Mouse (Mus musculus): ENCODE results near the gene St3gal4.
"Not testable (repeated sequence)": the region's sequence is repeated elsewhere in the genome, so short reads cannot be mapped to it uniquely, and the experiment has no call there.

Gene St3gal4

DNA sequence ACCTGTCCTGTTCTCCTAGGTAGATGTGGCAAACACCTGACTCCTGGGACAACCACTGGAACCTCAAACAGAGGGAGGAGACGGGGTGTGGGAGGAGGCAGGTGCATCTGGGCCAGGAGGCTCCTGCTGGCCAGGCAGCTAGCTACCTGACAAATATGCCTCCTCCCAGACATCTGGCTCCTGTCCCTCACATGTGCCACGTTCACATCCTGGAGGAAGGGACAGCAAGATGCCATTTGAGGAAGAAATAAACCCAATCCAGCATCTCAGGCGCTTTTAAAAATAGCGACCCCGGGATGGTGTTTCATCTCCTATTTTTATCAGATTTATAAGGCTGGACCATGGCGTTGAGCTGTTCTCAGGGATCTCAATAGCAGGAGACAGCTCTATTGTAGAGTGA lies at the start of gene St3gal4:
TSS of gene St3gal4 (minus strand) at position 101 of the 400 bp plus-strand sequence.
- in situ Hi-C loops (cut with MboI, MseI), result loop anchor here (10.0 kb wide), 1 partner anchor 1606 kb away; the partner anchor contains the start of gene Chek1

DNA sequence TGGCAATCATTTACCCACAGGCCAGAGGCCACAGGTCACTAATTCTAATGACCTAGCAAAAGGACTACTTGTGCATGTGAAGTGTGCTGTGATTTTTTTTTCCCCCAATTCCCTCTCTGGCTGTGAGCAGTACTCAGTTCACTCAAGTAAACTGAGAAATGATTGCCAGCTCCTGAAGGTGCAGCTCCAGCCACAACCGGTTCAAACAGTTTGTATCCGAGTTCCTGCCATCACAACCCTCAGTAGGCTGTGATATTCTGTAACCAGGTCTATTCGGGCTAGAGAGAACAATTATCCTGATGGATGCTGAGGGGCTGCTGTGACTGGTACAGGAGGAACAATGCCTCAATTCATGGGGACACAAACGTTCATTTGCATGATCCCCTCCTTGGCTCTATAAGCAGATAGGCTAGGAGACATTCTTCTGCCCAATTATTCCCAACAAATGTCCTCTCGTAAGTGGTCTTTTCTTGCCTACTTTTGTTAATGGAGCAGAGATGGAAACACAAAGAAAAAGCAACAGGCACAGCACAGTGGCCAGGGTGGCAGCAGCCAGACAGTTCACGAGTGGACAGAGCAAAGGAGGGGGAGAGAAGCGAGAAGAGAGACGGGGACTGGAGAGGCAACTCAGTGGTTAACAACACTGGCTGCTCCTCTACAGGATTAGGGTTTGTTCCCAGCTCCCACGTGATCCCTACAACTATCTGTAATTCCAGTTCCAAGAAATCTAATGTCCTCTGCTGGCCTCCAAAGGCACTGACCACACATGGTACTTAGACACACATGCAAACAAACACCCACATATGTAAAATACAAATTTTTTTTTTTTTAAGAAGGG lies 47.9 kb upstream of the St3gal4 start:
- in situ Hi-C loops (cut with MboI, MseI), result no loop called here

DNA sequence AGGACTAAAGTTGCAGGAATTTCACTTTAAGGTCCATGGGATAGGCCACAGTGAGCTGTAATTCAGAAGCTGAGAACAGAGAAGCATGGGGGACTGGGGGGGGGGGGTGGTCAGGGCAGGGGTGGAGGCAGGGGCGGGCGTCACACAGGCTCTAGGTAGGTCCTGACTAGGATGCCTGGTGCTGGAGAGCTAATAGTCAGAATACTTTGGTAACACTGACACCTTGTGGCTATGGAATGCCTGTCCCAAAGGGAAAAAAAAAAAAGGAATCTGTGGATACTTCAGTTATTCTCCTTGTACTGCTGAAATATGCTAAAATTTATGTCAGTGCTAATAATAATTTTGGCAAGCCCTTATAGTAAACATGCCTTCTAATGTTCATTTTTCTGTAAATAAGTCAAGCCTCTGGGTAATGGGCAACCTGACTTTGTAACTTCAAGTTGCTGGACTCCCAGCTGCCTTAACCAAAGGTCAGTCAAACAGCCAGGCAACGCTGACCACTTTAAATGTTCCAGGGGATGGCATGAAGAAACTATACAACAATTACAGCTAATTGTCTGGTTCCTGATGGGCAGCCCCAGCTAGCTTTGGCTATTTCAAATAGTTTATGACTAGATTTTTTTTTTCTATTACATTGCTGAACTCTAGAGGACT lies 47.2 kb upstream of the St3gal4 start:
- in situ Hi-C loops (cut with MboI, MseI), result no loop called here

DNA sequence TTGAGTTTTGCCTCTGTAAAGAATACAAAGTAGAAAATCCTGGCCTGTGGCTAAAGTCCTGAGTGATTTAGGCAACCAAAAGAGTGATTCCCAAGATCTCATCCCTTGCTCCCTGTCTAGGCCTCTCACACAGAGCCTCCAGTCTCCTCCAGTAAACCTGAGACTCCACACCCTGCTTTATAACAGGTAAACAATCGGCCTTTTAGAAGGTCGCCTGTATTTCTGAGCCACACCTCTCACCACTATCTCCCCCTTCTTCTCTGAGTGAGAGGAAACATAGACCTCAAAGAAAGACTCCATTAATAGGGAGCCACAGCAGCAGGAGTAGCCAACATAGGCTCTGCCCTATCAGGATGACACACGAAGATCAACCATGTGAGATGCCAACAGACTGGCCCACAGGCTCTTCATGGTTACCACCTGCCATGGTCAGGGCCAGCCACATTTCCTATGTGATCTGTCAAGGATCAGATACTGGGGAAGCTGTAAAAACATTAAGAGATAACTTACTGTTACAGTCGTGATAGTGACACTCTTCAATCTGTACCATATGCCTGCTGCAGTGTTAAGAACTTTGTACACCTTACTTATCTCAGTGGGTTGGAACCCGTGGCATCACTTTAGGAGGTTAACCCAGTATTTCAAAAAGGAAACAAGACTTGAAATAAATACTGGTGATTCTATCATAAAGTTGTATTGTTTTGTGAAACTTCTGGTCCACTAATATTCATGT lies 45.2 kb upstream of the St3gal4 start:
- in situ Hi-C loops (cut with MboI, MseI), result no loop called here

DNA sequence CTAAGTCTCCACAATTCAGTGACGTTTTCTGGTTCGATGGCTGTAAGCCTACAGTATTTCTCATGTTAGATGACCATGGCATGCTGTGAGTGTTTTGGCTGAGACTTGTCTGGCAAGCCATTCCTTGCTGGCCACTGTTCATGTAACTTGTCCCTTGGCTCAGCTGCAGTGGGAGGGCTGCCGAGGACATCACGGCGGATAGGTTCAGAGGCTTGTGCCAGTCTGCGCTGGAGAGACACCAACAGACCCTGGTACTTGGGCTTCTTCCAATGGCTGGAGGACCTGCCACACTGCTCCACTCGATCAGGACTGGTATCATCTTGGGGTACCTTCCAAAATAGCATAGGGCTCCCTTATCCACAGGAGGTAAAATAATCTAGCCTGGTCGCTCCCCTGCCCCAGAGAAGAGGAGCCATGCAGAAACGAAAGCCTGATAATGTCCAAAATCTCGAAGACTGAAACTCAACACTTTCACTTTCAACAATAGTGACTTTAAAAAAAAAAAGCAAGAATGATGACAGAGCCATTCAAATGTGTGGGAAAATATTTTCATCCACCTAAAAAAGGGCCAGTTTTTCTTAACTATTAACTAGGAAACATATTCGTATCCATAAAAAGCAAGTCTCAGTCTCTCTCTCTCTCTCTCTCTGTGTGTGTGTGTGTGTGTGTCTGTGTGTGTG lies 44.1 kb upstream of the St3gal4 start:
- in situ Hi-C loops (cut with MboI, MseI), result no loop called here

DNA sequence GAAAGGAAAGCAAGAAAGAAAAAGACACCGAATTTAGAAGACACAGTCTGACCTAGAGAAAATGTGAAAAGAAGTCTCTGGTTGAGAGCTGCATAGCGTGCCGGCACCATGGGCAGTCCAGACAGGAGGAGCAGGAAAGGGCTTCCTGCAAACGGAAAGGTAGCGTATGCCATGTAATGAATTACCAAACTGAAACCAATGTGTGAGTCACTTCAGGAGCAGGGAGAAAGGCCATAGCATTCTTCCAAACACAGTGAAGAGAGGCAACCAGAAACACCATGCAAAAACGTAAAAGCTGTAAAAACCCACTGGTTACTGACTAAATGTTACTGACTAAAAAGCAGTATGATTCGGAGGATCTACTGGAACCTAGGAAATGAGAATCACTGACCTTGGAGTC lies 42.7 kb upstream of the St3gal4 start:
- in situ Hi-C loops (cut with MboI, MseI), result no loop called here

DNA sequence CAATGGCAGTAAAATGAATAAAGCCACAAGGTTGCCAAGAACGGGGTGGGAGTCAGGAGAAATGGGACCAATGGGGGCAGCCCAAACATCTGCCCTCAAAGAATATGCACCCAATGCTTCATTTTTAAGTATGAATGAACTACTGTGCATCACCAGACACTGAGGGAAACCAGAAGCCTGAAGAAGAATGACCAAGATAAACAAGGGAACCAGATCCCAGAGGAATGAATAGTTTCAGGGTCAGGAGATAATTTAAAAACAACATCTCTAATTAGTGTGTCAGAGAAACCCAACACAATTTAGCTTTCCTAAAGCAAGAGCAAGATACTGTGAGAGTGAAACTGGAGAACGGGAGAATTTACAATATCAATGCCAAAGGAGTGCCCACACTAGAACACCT lies 41.6 kb upstream of the St3gal4 start:
- in situ Hi-C loops (cut with MboI, MseI), result no loop called here

DNA sequence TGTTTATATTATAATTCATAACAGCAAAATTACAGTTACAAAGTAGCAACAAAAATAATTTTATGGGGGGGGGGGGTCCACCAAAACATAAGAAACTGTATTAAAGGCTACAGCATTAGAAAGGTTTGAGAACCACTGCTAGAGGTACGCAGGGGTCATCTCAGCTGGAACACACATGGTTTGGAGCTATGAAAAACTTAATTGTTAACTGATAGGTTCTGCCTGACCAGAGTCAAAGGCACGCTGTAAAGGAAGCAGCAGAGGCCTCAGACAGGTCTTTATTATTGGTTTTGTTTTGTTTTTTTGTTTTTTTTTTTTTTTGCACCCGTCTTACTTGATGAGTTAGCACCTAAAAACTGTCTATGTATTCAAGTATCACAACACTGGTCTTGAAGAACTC lies 39.4 kb upstream of the St3gal4 start:
- in situ Hi-C loops (cut with MboI, MseI), result no loop called here

DNA sequence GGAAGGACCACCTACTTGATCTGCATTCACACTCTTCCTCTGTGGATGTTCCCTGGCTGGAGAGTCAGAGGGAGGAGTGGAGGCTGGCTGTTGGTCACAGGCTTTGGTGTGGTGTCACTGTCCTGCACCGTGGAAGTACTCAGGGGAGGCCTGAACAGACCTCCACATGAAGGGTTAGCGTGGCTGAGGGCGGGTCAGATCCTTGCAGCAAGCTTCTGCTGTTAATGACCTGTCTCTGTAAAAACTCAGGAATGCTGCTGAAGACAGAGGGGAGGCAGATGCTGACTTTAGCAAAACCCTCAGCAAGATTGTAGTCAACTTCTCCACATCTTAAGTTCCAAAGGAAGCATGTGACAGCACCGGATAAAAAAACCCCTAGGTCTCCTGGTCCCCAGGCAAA lies 37.8 kb upstream of the St3gal4 start:
- in situ Hi-C loops (cut with MboI, MseI), result no loop called here

DNA sequence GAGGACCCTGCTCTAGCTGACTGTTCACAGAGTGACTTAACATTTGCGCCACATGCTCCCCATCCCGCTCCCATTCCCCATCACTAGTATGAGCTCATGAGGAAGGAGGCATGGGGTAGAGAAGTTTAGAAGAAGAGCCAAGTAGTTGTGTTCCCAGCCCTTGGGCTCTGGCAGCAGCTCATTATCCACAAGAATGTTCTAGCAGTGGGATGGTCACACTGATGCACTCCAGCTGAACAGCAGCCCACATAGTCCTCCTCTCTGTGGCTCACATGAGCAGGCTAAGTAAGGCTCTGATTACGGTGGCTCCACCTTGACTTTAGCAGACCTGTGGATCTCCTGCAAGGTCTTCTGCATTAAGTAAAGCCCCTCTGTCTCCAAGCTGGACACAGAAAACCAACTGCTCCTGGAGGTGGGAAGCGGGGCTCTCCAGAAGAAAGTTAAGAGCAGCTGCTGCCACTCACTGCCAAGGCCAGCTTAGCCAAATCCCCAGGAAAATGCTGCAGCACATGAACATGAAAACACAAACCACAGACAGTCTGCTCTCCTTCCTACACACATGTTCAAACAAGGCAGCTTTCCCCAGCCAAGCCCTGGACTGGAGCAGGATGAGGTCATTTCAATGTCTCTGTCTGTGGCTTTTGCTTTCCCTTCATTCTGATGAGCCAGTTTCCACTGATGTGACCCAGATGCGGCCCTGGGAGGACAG lies 37.1 kb upstream of the St3gal4 start:
- in situ Hi-C loops (cut with MboI, MseI), result no loop called here

DNA sequence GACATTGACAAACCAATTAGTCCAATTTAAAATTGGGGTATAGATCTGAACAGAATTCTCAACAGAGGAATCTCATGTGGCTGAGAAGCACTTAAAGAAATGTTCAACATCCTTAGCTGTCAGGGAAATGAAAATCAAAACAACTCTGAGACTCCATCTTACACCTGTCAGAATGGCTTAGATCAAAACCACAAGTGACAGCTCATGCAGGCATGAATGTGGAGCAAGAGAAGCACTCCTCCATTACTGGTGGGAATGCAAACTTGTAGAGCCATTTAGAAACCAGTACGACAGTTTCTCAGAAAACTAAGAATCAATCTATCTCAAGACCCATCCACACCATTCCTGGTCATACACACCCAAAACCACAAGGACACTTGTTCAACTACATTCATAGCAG lies 33.9 kb upstream of the St3gal4 start:
- in situ Hi-C loops (cut with MboI, MseI), result no loop called here

DNA sequence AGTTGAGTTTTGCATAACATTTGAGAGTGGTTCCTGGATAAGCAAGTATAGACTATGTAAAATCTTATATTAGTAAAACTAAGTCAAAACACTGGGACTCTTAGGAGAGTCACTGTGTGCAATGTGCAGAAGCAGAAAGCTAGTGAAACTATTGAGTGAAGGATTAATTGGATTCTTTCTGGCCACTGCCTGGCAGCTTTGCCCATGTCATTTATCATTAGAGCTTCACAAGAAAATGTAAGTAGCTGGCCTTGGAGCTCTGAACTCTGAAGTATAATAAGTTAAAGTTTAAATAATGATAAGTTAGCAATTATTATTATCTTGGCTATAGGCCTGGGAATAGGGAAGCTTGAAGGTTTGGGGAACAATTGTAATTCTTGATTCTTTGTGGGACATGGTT lies 29.8 kb upstream of the St3gal4 start:
- in situ Hi-C loops (cut with MboI, MseI), result not testable (repeated sequence)

DNA sequence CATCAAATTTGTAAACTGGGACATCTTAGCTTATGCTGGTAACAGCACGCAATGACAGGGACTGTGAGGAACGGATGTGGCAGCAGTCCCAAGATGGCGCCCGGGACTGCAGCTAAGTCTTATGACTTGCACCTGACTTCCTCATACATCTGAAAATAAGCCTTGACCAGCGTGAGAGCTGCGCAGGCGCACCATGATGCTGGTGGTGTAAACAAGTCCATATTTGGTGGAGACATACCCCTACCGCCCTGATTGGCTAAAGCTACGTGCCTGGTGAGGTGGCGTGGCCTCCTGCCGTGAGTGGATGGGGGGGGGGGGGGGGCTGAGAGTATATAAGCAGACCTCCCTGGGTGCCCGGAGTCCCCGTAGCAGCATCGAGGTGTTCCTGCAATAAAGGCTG lies 28.2 kb upstream of the St3gal4 start:
- in situ Hi-C loops (cut with MboI, MseI), result not testable (repeated sequence)

DNA sequence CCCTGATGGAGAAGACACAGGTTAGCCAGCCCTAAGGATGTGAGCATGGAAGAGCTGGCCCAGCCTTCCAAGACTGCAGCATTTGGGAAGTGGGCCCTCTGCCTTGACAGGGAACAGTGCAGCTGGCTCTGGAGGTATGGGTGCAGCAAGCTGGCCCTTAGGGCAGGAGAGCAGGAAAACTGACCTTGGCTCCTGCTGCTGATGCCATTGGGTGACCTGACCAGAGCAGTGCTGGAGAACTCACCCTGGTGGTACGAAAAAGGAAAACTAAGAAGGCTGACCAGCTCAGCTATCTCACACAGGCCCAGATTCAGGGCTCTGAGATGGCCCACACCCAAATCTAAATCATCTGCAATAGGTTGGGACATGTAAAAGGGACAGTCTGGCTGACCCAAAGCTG lies 26.8 kb upstream of the St3gal4 start:
- in situ Hi-C loops (cut with MboI, MseI), result no loop called here

DNA sequence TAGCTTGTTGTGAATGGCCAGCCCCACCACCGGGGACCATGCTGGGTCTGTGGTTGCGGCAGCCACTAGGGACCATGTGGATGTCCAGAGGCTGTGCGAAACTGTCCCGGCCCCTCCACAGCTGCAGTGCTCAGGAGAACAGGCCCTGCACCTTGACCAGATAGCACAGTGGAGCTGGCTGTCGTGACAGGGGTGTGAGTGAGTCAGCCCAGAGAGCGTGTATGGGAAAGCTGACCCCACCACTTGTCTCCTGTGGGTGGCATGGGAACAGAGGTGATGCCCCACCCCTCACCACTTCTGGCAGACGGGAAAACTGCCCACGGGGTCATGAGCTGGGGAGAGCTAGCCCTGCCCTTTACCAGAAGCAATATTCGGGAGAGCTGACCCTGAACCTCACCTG lies 26.1 kb upstream of the St3gal4 start:
- in situ Hi-C loops (cut with MboI, MseI), result no loop called here

DNA sequence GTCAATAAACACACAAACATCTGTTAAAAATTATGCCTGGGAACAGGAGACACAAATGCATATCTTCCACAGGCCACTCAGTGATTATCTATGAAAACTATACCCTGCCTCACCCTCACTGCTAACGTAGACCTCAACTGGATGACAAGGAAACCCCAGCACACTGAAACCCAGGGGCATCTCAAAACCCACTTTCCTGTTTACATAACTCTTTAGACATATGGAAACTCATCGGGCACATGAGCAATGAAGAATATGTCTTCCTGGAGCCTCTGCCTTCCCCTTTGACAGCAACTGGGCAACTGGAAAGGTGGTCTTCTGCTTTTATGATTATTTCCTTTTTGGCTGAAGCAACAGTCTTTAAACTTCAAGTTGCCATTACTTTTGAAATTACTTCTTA lies 23.2 kb upstream of the St3gal4 start:
- in situ Hi-C loops (cut with MboI, MseI), result no loop called here

DNA sequence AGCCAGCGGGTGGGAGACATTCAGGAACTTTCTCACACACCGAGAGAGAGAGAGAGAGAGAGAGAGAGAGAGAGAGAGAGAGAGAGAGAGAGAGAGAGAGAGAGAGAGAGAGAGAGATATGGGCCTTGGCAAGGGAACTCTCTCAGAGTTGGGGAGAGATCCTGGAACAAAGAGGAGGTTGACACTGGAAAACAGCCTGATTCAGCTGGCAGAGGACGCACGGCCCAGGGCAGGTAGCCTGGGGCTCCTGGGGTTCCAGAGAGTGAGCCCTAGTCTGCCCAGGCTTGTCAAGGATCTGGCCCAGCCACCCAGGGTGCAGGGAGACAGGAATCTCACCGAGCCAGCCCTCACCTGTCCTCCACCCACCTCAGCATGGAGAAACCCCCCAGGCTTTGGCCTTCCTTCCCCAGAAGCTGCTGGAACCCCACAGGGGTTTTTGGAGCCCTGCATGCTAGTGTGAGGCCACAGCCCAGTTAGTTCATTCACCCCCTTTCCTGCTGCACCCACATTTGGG lies 20.2 kb upstream of the St3gal4 start:
- in situ Hi-C loops (cut with MboI, MseI), result no loop called here

DNA sequence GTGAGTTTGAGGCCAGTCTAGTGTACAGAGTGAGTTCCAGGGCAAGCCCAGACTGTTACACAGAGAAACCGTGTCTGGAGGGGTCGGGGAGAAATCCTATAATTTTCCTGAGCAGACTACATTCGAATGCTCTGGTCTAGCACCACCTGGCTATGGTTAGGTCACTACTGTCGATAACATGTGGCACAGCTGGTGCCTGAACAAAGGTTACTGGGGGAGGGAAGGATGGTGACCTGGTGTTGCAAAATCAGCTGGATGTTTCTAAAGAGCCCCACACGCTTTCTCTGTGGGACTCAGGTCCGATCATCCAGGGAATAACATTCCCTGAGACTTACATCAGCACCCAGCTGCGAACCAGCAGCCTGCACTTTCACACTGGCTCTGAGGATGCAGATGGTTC lies 19.0 kb upstream of the St3gal4 start:
- in situ Hi-C loops (cut with MboI, MseI), result no loop called here

DNA sequence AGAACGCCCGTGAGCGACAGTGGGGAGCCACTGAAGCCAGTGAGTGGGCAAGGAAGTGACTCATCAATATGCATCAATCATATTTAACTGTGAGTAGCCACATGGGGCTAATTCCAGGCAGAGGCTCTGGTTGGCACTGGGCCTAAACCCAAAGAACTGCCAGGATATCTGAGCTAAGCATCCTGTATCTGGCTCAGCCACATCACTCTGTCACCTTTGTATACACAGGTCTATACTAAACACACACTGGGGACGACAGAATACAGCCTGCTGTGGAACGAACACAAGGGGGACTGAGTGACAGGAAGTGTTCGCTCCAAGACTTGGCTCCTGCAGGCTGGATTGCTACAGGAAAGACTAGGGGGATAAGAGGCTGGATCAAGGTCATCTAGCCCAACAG lies 16.5 kb upstream of the St3gal4 start:
- in situ Hi-C loops (cut with MboI, MseI), result no loop called here

DNA sequence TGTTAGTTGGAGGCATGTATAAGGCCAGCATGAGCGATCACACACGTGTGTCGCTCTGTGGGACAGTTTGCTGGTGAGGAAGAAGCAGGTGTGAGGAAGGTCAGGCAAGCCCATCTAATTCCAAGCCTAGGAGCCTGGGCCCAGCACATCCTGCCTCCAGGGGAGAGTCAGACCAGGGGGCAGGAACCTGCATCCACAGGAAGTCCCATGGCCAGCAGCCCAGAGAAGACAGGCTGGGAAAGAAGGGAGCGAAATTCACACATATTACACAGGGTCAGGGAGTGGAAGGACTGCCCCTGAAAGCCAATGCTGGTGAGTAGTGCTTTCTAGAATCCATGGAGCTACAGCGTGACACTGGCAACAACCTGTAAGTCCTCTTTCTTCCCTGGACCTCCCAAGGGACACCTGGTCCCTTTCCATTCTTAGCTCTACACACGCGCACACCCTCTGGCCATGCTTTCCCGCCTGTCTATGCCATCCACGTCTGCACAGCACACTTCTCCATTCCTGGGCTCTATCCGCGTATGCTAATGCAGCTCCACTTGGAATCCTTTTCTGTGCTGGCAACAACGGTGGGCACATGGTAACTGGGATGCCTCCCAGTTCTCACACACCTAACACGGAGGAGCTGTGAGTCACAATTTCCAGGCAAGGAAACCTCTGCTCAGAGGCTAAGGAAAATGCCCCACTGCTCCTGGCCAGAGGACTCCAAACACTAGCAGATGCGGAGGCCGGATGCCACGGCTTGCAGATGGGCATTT lies 12.7 kb upstream of the St3gal4 start:
- in situ Hi-C loops (cut with MboI, MseI), result no loop called here

All from regulatory T cell (primary cell).